In the genomic region with DNA sequence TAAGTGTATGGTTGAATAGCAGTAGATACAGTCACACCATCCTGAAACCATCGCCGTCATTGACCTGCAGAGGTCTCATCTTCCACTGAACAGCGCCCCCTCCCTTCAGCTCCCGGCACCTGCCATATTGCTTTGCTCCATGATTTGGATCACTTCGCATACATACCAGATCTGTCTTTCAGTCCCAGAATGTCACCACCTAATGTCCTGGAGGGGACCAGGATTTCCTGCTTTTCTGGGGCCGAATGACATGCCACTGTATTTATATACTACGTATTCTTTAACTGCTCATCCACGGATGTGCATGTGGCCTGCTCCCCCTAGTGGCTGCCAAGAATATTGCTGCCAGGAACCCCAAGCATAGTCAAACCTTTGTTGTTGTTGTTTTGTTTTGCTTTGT, we compare ENCODE assay signal across 8 mouse cellular contexts. TPM values are rescaled to one million over a fixed set of nuclear protein-coding genes. Genes with fewer than 3 reads are reported as not detected.
DNase-seq lines count a peak whose midpoint lies in the region; ATAC-seq and TF ChIP-seq lines count a peak whose summit lies in the region.

No protein-coding gene starts in this region.

- no peak for TF ChIP-seq EP300 in liver, embryonic 14.5 days (IDR thresholded peaks at IDR 0.05; ENCODE audit: low read depth)
- TF ChIP-seq EP300 in stomach, postnatal 0 days (optimal IDR thresholded peaks at IDR 0.05), result no peak

- H3K36me3 ChIP-seq in heart, embryonic 16.5 days (ENCODE audit: control insufficient read depth, insufficient read depth), result no peaks in the 10 kb centered on the region
- H3K36me3 ChIP-seq in liver, embryonic 14.5 days (replicated peaks; ENCODE audit: control insufficient read depth, insufficient read depth, low read depth), result no peaks in the 10 kb centered on the region
- H3K36me3 ChIP-seq in stomach, postnatal 0 days (ENCODE audit: control insufficient read depth, insufficient read depth, low read length), result no peaks in the 10 kb centered on the region

- no peaks in the 10 kb centered on the region for H3K9me3 ChIP-seq in heart, embryonic 16.5 days (replicated peaks; ENCODE audit: control insufficient read depth, low read length)
- no peaks in the 10 kb centered on the region for H3K9me3 ChIP-seq in liver, embryonic 14.5 days (ENCODE audit: control insufficient read depth, low read length)
- H3K9me3 ChIP-seq in stomach, postnatal 0 days (ENCODE audit: control insufficient read depth, low read length), result no peaks in the 10 kb centered on the region

- H3K4me1 ChIP-seq in heart, embryonic 16.5 days (ENCODE audit: control insufficient read depth, insufficient read depth, low read length), result no peaks in the 10 kb centered on the region; the same call in 1 of the 2 replicates
- H3K4me1 ChIP-seq in liver, embryonic 14.5 days (replicated peaks; ENCODE audit: control insufficient read depth in 2 of 2, insufficient read depth in 2 of 2, low read length in 1 of 2), result peaks cover 0 to 2% of the 10 kb centered on the region in 2 experiments; a peak in 2 of 4 replicates
- no peaks in the 10 kb centered on the region for H3K4me1 ChIP-seq in stomach, postnatal 0 days (replicated peaks; ENCODE audit: control insufficient read depth, insufficient read depth)

- H3K9ac ChIP-seq in heart, embryonic 16.5 days (ENCODE audit: low read length), result peak overlapping the region; percentile 52; the same call in 1 of the 2 replicates
- H3K9ac ChIP-seq in liver, embryonic 14.5 days (replicated peaks), result no peak overlapping the region
- no peak overlapping the region for H3K9ac ChIP-seq in stomach, postnatal 0 days (ENCODE audit: low read length)

- TF ChIP-seq CTCF in liver, embryonic 14.5 days (IDR thresholded peaks at IDR 0.05; ENCODE audit: low read depth), result peak; percentile 94
- TF ChIP-seq CTCF in stomach, postnatal 0 days (IDR thresholded peaks at IDR 0.05; ENCODE audit: low read depth), result peak; percentile 90

- H3K27ac ChIP-seq in heart, embryonic 16.5 days (ENCODE audit: low read length), result no peak overlapping the region
- no peak overlapping the region for H3K27ac ChIP-seq in liver, embryonic 14.5 days
- H3K27ac ChIP-seq in stomach, postnatal 0 days (replicated peaks), result no peak overlapping the region

- ATAC-seq in CD4-positive, CD25-positive, alpha-beta regulatory T cell, adult 4 months, result peak; percentile 89
- peak; percentile 63 for ATAC-seq in heart, embryonic 16.5 days (replicated peaks; ENCODE audit: extremely low read depth, insufficient read depth, low FRiP score)
- no peak for ATAC-seq in liver, embryonic 14.5 days (ENCODE audit: insufficient read depth)
- ATAC-seq in stomach, postnatal 0 days (ENCODE audit: low FRiP score, low TSS enrichment), result peak; percentile 63; the same call in 1 of the 2 replicates

- no peaks in the 10 kb centered on the region for H3K27me3 ChIP-seq in heart, embryonic 16.5 days (ENCODE audit: control insufficient read depth, insufficient read depth, low read length)
- no peaks in the 10 kb centered on the region for H3K27me3 ChIP-seq in liver, embryonic 14.5 days (ENCODE audit: control insufficient read depth, insufficient read depth, low read length)
- H3K27me3 ChIP-seq in stomach, postnatal 0 days (ENCODE audit: control insufficient read depth, insufficient read depth, low read length), result no peaks in the 10 kb centered on the region

- WGBS in heart, embryonic 16.5 days, result 3% methylated on average over 8 of the region's 8 CpGs
- WGBS in liver, embryonic 14.5 days (ENCODE audit: insufficient replicate concordance), result 3% methylated on average over 8 of the region's 8 CpGs
- WGBS in stomach, postnatal 0 days, result 5% methylated on average over 8 of the region's 8 CpGs

- peak overlapping the region; percentile 65 for H3K4me2 ChIP-seq in heart, embryonic 16.5 days (ENCODE audit: low read depth, low read length)
- peak overlapping the region; percentile 58 for H3K4me2 ChIP-seq in liver, embryonic 14.5 days (ENCODE audit: low read depth)
- H3K4me2 ChIP-seq in stomach, postnatal 0 days (replicated peaks; ENCODE audit: low read depth), result peak overlapping the region; percentile 50

- H3K4me3 ChIP-seq in heart, embryonic 16.5 days (ENCODE audit: low read length), result peak overlapping the region; percentile 46
- H3K4me3 ChIP-seq in liver, embryonic 14.5 days (ENCODE audit: insufficient read depth in 1 of 2, low read depth in 2 of 2, low read length in 2 of 2), result peak overlapping the region; percentile 26 to 50; a peak in 3 of 4 replicates
- H3K4me3 ChIP-seq in stomach, postnatal 0 days (ENCODE audit: low read depth, low read length), result peak overlapping the region; percentile 31; the same call in 1 of the 2 replicates

- peak; percentile 46 for DNase-seq in c-Kit-negative CD71-positive TER-119-positive erythroid progenitor cells, embryonic 14.5 days (ENCODE audit: low read depth, low spot score)
- DNase-seq in fibroblast of lung, adult 2 months (ENCODE audit: low read depth), result peak; percentile 27
- DNase-seq in kidney, postnatal 36 days, result peak; percentile 57 to 86
- DNase-seq in liver, embryonic 14.5 days (ENCODE audit: low read depth in 3 of 3, low spot score in 3 of 3), result peak; percentile 20 to 30 (median 24)
- peak; percentile 80 for DNase-seq in neural tube, embryonic 10.5 days (ENCODE audit: extremely low spot score, low spot score)
- DNase-seq in stomach, postnatal 0 days (ENCODE audit: low spot score), result peak; percentile 80

RNA-seq across cellular contexts. Expression of gene C1qtnf9, which starts 3.1 kb away (rescaled TPM):
- under 1 TPM in 1 of 2 experiments, not detected in 1; 0.39 TPM for polyA plus RNA-seq in CD4-positive, CD25-positive, alpha-beta regulatory T cell, adult 4 months (2017; shearing (Covaris generic))
- 3.7 and 4.0 TPM in 2 replicates for polyA plus RNA-seq in heart, embryonic 16.5 days (2015; fragmentation: Nextera tagmentation; extraction: Ambion mirVana)
- 0.09 and 0.18 TPM in 2 replicates for polyA plus RNA-seq in liver, embryonic 14.5 days (2012; rRNA removed)
- polyA plus RNA-seq in liver, embryonic 14.5 days (2014; fragmentation: Nextera tagmentation; extraction: Ambion mirVana), result 0.09 TPM in 1 of 2 replicates, not detected in the other
- 3.0 and 3.1 TPM in 2 replicates for polyA plus RNA-seq in stomach, postnatal 0 days (2015; fragmentation: Nextera tagmentation; extraction: Ambion mirVana)

RNA-seq across cellular contexts. Expression of gene Mipep, which starts 13.3 kb away (rescaled TPM):
- 1 to 10 TPM; 1.6 to 1.8 TPM for polyA plus RNA-seq in CD4-positive, CD25-positive, alpha-beta regulatory T cell, adult 4 months (2017; shearing (Covaris generic))
- 32.6 and 33.2 TPM in 2 replicates for polyA plus RNA-seq in heart, embryonic 16.5 days (2015; fragmentation: Nextera tagmentation; extraction: Ambion mirVana)
- 6.3 and 7.5 TPM in 2 replicates for polyA plus RNA-seq in liver, embryonic 14.5 days (2012; rRNA removed)
- polyA plus RNA-seq in liver, embryonic 14.5 days (2014; fragmentation: Nextera tagmentation; extraction: Ambion mirVana), result 12.6 and 14.2 TPM in 2 replicates
- polyA plus RNA-seq in stomach, postnatal 0 days (2015; fragmentation: Nextera tagmentation; extraction: Ambion mirVana), result 9.8 and 9.9 TPM in 2 replicates

Comparison
In these comparisons a context has a peak if more than half of its experiments do, and no peak if none do; other contexts are left out.
1. DNase-seq: peak in every context shown above with its lines; median percentile 80 in neural tube, embryonic 10.5 days; 80 in stomach, postnatal 0 days; 72 in kidney, postnatal 36 days; 46 in c-Kit-negative CD71-positive TER-119-positive erythroid progenitor cells, embryonic 14.5 days; 27 in fibroblast of lung, adult 2 months; 24 in liver, embryonic 14.5 days.